Mouse (Mus musculus) CH12.LX (cell line): Measurements from ENCODE around the gene Mael. TPM values are rescaled to one million over a fixed set of nuclear protein-coding genes. Genes with fewer than 3 reads are reported as not detected.

Source experiments
- DNase-seq: peaks from one replicate; pipeline ENCODE4 v3.0.0-alpha.2; 2013; ENCODE audit errors: extremely low read depth
- H3K27ac ChIP-seq: 2 replicates; pipeline ENCODE4 v1.5.1; 2012; ENCODE audit warnings: low read depth, mild to moderate bottlenecking, control low read depth, moderate library complexity; ENCODE audit not compliant: insufficient read depth
- H3K27me3 ChIP-seq: replicated peaks from 2 replicates; pipeline ENCODE3; 2012; ENCODE audit warnings: inconsistent platforms
- H3K36me3 ChIP-seq, 2 experiments: replicated peaks in 1 of 2; 2 replicates each; pipeline versions ENCODE3 to v1.6.1; 2012; ENCODE audit warnings: inconsistent platforms in 1 of 2, low read length in 1 of 2, mild to moderate bottlenecking in 1 of 2, mixed read lengths in 1 of 2, moderate library complexity in 1 of 2; ENCODE audit not compliant: control insufficient read depth in 1 of 2, insufficient read depth in 1 of 2
- H3K4me1 ChIP-seq, 2 experiments: 2 replicates each; pipeline ENCODE4 v1.6.1; 2012; ENCODE audit warnings: inconsistent platforms in 1 of 2, moderate library complexity in 1 of 2; ENCODE audit not compliant: insufficient read depth in 2 of 2, control insufficient read depth in 1 of 2
- H3K4me2 ChIP-seq: 2 replicates; pipeline ENCODE4 v1.6.1; 2012; ENCODE audit warnings: low read depth, mild to moderate bottlenecking, control low read depth; ENCODE audit not compliant: poor library complexity, insufficient read depth, severe bottlenecking
- H3K4me3 ChIP-seq, 3 experiments: fragments of 150-350 bp in 1 of 3; sonication (generic) in 1 of 3; replicated peaks in 1 of 3; 2 replicates each; pipeline versions ENCODE3 to v1.5.1; 2011 to 2012; ENCODE audit warnings: low read depth in 2 of 3, low read length in 2 of 3, mild to moderate bottlenecking in 2 of 3, moderate library complexity in 2 of 3, control low read depth in 1 of 3, improper control_type of control experiment in 1 of 3, inconsistent platforms in 1 of 3, mixed read lengths in 1 of 3; ENCODE audit not compliant: poor library complexity in 1 of 3
- H3K79me2 ChIP-seq: replicated peaks from 2 replicates; pipeline ENCODE4 v1.6.1; 2012; ENCODE audit warnings: mild to moderate bottlenecking, moderate library complexity; ENCODE audit not compliant: control insufficient read depth, poor library complexity, insufficient read depth, severe bottlenecking; ENCODE audit errors: extremely low read depth
- H3K9ac ChIP-seq: 2 replicates; pipeline ENCODE4 v1.6.1; 2012; ENCODE audit warnings: low read depth, mild to moderate bottlenecking, control low read depth, moderate library complexity; ENCODE audit not compliant: insufficient read depth
- H3K9me3 ChIP-seq: replicated peaks from 2 replicates; pipeline ENCODE3; 2012; ENCODE audit warnings: low read length, inconsistent platforms, mixed read lengths
- CTCF ChIP-seq, 2 experiments: IDR thresholded peaks in 1 of 2; conservative IDR thresholded peaks in 1 of 2; 2 replicates each; pipeline ENCODE4 v1.5.1; 2011 to 2012; ENCODE audit warnings: low read depth in 2 of 2, low read length in 2 of 2, improper control_type of control experiment in 1 of 2, inconsistent platforms in 1 of 2, mild to moderate bottlenecking in 1 of 2, moderate library complexity in 1 of 2
- ELF1 ChIP-seq: IDR thresholded peaks from 2 replicates; pipeline ENCODE4 v1.6.1; 2014; ENCODE audit warnings: low read depth, mild to moderate bottlenecking, inconsistent platforms, low read length, improper control_type of control experiment
- EP300 ChIP-seq: IDR thresholded peaks from 2 replicates; pipeline ENCODE4 v1.6.1; 2011; ENCODE audit warnings: low read length, improper control_type of control experiment
- ETS1 ChIP-seq: conservative IDR thresholded peaks from 2 replicates; pipeline ENCODE4 v1.6.1; 2012; ENCODE audit warnings: low read depth, mild to moderate bottlenecking, inconsistent platforms, low read length, improper control_type of control experiment, moderate library complexity
- GABPA ChIP-seq: IDR thresholded peaks from 2 replicates; pipeline ENCODE4 v1.6.1; 2012; ENCODE audit warnings: low read depth, low read length, improper control_type of control experiment, inconsistent platforms; ENCODE audit not compliant: insufficient replicate concordance
- HCFC1 ChIP-seq: IDR thresholded peaks from 2 replicates; pipeline ENCODE4 v1.6.1; 2012; ENCODE audit warnings: low read depth, mild to moderate bottlenecking, inconsistent platforms, low read length, improper control_type of control experiment
- IRF4 ChIP-seq: IDR thresholded peaks from 2 replicates; pipeline ENCODE4 v1.6.1; 2014; ENCODE audit warnings: low read depth, mild to moderate bottlenecking, inconsistent platforms, low read length, improper control_type of control experiment
- JUN ChIP-seq: IDR thresholded peaks from 2 replicates; pipeline ENCODE4 v1.6.1; 2011; ENCODE audit warnings: low read depth, mild to moderate bottlenecking, low read length, improper control_type of control experiment, moderate library complexity; ENCODE audit not compliant: insufficient read depth
- NRF1 ChIP-seq: IDR thresholded peaks from 2 replicates; pipeline ENCODE4 v1.6.1; 2014; ENCODE audit warnings: low read depth, mild to moderate bottlenecking, inconsistent platforms, low read length, improper control_type of control experiment, moderate library complexity
- PAX5 ChIP-seq: IDR thresholded peaks from 2 replicates; pipeline ENCODE4 v1.6.1; 2012; ENCODE audit warnings: low read length, inconsistent platforms, mixed read lengths
- POLR2AphosphoS2 ChIP-seq: IDR thresholded peaks from 2 replicates; pipeline ENCODE4 v1.6.1; 2011; ENCODE audit warnings: low read depth, low read length, improper control_type of control experiment
- RCOR1 ChIP-seq: conservative IDR thresholded peaks from 2 replicates; pipeline ENCODE4 v1.6.1; 2012; ENCODE audit warnings: low read depth, mild to moderate bottlenecking, inconsistent platforms, low read length, improper control_type of control experiment
- SIN3A ChIP-seq: IDR thresholded peaks from 2 replicates; pipeline ENCODE4 v1.6.1; 2012; ENCODE audit warnings: low read length, improper control_type of control experiment, inconsistent platforms
- SMC3 ChIP-seq: IDR thresholded peaks from 2 replicates; pipeline ENCODE4 v1.6.1; 2011; ENCODE audit warnings: low read depth, low read length, improper control_type of control experiment
- USF1 ChIP-seq: IDR thresholded peaks from 2 replicates; pipeline ENCODE4 v1.6.1; 2014; ENCODE audit warnings: low read depth, mild to moderate bottlenecking, inconsistent platforms, low read length, improper control_type of control experiment
- USF2 ChIP-seq: conservative IDR thresholded peaks from 2 replicates; pipeline ENCODE4 v1.6.1; 2011; ENCODE audit warnings: low read depth, low read length, improper control_type of control experiment
- ZC3H11A ChIP-seq: IDR thresholded peaks from 2 replicates; pipeline ENCODE4 v1.6.1; 2012; ENCODE audit warnings: low read depth, mild to moderate bottlenecking, inconsistent platforms, low read length, improper control_type of control experiment
- ZMIZ1 ChIP-seq: IDR thresholded peaks from 2 replicates; pipeline ENCODE4 v1.6.1; 2012; ENCODE audit warnings: low read depth, mild to moderate bottlenecking, inconsistent platforms, low read length, improper control_type of control experiment
- dilution Hi-C: fragments of 300-500 bp; cut with MboI; formaldehyde crosslinking; loops from 2 replicates; pipeline ENCODE4 v1.14.3; 2020; ENCODE audit warnings: low sequenced_read_pairs; ENCODE audit not compliant: extremely low pct_unique_long_range_greater_than_20kb, extremely low pct_ligation_motif_present
- in situ Hi-C: fragments of 300-500 bp; cut with MboI; formaldehyde crosslinking; loops from 3 replicates; pipeline ENCODE4 v1.14.3; 2019; ENCODE audit warnings: low sequenced_read_pairs, low pct_ligation_motif_present, low pct_unique_long_range_greater_than_20kb, mixed read lengths
- polyA plus RNA-seq: library from polyadenylated mRNA; unstranded; fragments of >175 nt; gene quantifications from 2 replicates; pipeline ENCODE4 v1.2.1, GENCODE M21; 2012; ENCODE audit warnings: low read depth; ENCODE audit not compliant: insufficient read length
- total RNA-seq, 2 experiments: library from RNA; depleted of rRNA; stranded (reverse); fragments of 300-350 nt in 1 of 2; fragments of >200 nt in 1 of 2; gene quantifications; 2 replicates each; pipeline ENCODE4 v1.2.3; 2012 to 2014

Mael gene
- total and polyA plus RNA-seq, 3 experiments = not detected

DNA sequence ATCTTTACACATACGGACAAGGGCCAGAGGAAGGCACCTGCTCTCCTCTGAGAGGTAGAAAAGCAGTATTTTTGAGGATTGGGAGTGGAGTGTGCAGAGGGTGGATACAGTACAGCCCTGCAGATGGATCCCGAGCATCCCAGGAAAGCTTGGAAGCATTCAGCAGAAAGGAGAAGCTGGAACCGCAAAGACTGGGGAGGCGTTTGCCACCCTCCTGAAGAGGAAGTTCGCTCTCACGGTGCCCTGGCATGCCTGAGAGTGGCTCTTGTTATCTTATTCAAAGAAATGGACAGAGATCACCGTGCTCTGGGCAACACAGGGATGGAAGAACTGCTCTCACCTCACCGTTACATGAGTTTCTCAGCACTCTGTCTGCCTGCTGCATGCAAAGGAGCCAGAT, 45.8 kb upstream of the Mael start:
- Histone ChIP-seq H3K36me3 (no peaks in the 10 kb centered on the region), H3K4me2 (no peak overlapping the region), H3K27ac (no peak overlapping the region), H3K4me1 (no peaks in the 10 kb centered on the region), H3K79me2 (no peaks in the 10 kb centered on the region), H3K27me3 (peaks cover 23% of the 10 kb centered on the region), H3K9ac (no peak overlapping the region), H3K9me3 (no peaks in the 10 kb centered on the region), H3K4me3 (no peak overlapping the region)
- in situ Hi-C loops (no loop called here), dilution Hi-C loops (no loop called here)
- no peak for DNase-seq
- no peak for TF ChIP-seq IRF4
- no peak for TF ChIP-seq JUN
- no peak for TF ChIP-seq ZMIZ1
- TF ChIP-seq ZC3H11A = no peak
- TF ChIP-seq CTCF (conservative IDR thresholded peaks at IDR 0.05 in 1 of 2, IDR thresholded peaks at IDR 0.05 in 1 of 2; ENCODE audit: low read depth in 2 of 2, low read length in 2 of 2) = no peak
- no peak for TF ChIP-seq RCOR1
- no peak for TF ChIP-seq ELF1
- TF ChIP-seq PAX5 = no peak
- TF ChIP-seq SMC3 = no peak
- no peak for TF ChIP-seq EP300
- no peak for TF ChIP-seq ETS1
- no peak for TF ChIP-seq POLR2AphosphoS2

DNA sequence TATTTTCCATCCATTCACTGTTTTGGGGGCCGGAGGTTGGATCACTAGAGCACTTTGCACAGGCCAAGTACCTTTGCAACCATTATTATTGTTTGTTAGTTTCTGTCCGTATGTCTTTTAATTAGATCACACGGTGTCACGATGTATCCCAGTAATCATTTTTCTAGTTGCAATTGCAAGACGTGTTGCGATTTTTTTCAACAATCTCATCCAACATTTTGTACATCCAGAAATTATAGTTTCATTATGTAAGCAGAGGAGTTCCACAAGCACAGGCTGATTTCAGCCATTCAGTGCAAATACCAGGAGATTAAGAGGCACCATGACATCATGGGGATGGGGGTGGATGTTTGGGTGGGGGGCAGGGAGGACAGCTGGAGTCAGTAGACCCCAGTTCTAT, 44.9 kb upstream of the Mael start:
- in situ Hi-C loops = no loop called here
- Histone ChIP-seq H3K4me1 (no peaks in the 10 kb centered on the region), H3K4me3 (no peak overlapping the region), H3K36me3 (no peaks in the 10 kb centered on the region), H3K27me3 (peaks cover 26% of the 10 kb centered on the region)
- no peak for DNase-seq
- TF ChIP-seq SIN3A (no peak), NRF1 (no peak), USF1 (no peak), GABPA (no peak), HCFC1 (no peak), POLR2AphosphoS2 (no peak), USF2 (no peak)
- TF ChIP-seq, all 38 proteins: peak for 0
- H3K27ac ChIP-seq = no peak overlapping the region
- dilution Hi-C loops = no loop called here
- no peaks in the 10 kb centered on the region for H3K9me3 ChIP-seq
- no peak overlapping the region for H3K9ac ChIP-seq
- no peak overlapping the region for H3K4me2 ChIP-seq
- H3K79me2 ChIP-seq = no peaks in the 10 kb centered on the region
